Mouse (Mus musculus) heart, adult 8-10 months (tissue): Measurements from ENCODE around the gene Pla1a. TPM values are rescaled to one million over a fixed set of nuclear protein-coding genes. Genes with fewer than 3 reads are reported as not detected.

Experiments used
- DNase-seq: peaks from one replicate; pipeline ENCODE4 v3.0.0; 2022; ENCODE audit warnings: low spot score
- total RNA-seq, 4 experiments: library from RNA; stranded (reverse); gene quantifications; 2 replicates each; pipeline ENCODE4 v1.2.4; 2022

Pla1a gene
- total RNA-seq, 4 experiments from 2014 or later: 5.9 to 12.0 (median 10.6) TPM

GRCm38 (mm10) chr16:38389284-38389893 lies 43.6 kb downstream of the Pla1a start:
- no peak for DNase-seq

- no peak for DNase-seq
Observed at GRCm38 (mm10) chr16:38388757-38389156, 44.2 kb downstream of the Pla1a start.

- DNase-seq: no peak
Observed at GRCm38 (mm10) chr16:38387389-38387788, 45.6 kb downstream of the Pla1a start.

GRCm38 (mm10) chr16:38385700-38386099 lies 47.2 kb downstream of the Pla1a start:
- DNase-seq: no peak

- DNase-seq: no peak
Observed at GRCm38 (mm10) chr16:38385184-38385634, 47.7 kb downstream of the Pla1a start.

GRCm38 (mm10) chr16:38383683-38384082 lies 49.3 kb downstream of the Pla1a start:
- DNase-seq: no peak

GRCm38 (mm10) chr16:38379926-38380325 lies 53.0 kb downstream of the Pla1a start:
- no peak for DNase-seq

- DNase-seq: no peak
Observed at GRCm38 (mm10) chr16:38379493-38379892, 53.5 kb downstream of the Pla1a start.

GRCm38 (mm10) chr16:38379088-38379487 lies 53.9 kb downstream of the Pla1a start:
- no peak for DNase-seq

- DNase-seq: no peak
Observed at GRCm38 (mm10) chr16:38378591-38378990, 54.4 kb downstream of the Pla1a start.

- DNase-seq: no peak
Observed at GRCm38 (mm10) chr16:38377546-38377945, 55.4 kb downstream of the Pla1a start.

GRCm38 (mm10) chr16:38376841-38377249 lies 56.1 kb downstream of the Pla1a start:
- no peak for DNase-seq

GRCm38 (mm10) chr16:38376163-38376840 lies 56.6 kb downstream of the Pla1a start:
- DNase-seq: no peak

GRCm38 (mm10) chr16:38375182-38375581 lies 57.8 kb downstream of the Pla1a start:
- no peak for DNase-seq

- no peak for DNase-seq
Observed at GRCm38 (mm10) chr16:38374379-38375140, 58.4 kb downstream of the Pla1a start.

- DNase-seq: no peak
Observed at GRCm38 (mm10) chr16:38373941-38374340, 59.0 kb downstream of the Pla1a start.

GRCm38 (mm10) chr16:38373439-38373838 lies 59.5 kb downstream of the Pla1a start:
- DNase-seq: no peak

GRCm38 (mm10) chr16:38372876-38373275 lies 60.1 kb downstream of the Pla1a start:
- no peak for DNase-seq

- no peak for DNase-seq
Observed at GRCm38 (mm10) chr16:38371705-38372296, 61.1 kb downstream of the Pla1a start.

GRCm38 (mm10) chr16:38370633-38371374 lies 62.1 kb downstream of the Pla1a start:
- no peak for DNase-seq

- no peak for DNase-seq
Observed at GRCm38 (mm10) chr16:38369992-38370484, 62.9 kb downstream of the Pla1a start.
